Mouse (Mus musculus) mammary gland, adult 2 months (tissue): ENCODE data around the gene Nktr. TPM values are rescaled to one million over a fixed set of nuclear protein-coding genes. Genes with fewer than 3 reads are reported as not detected.

Source experiments
- polyA plus RNA-seq: library from polyadenylated mRNA; depleted of rRNA; stranded (reverse); fragments of >200 nt; gene quantifications from 2 replicates; pipeline ENCODE4 v1.2.3, GENCODE M21; 2012; ENCODE audit warnings: low replicate concordance; rRNA removed

Gene Nktr
- 41.7 and 70.3 TPM in 2 replicates for polyA plus RNA-seq

GRCm38 (mm10) chr9:121718792-121719318 lies at the start of gene Nktr:
Gene Nktr, plus strand, starts transcription at chr9:121719169.

DNA sequence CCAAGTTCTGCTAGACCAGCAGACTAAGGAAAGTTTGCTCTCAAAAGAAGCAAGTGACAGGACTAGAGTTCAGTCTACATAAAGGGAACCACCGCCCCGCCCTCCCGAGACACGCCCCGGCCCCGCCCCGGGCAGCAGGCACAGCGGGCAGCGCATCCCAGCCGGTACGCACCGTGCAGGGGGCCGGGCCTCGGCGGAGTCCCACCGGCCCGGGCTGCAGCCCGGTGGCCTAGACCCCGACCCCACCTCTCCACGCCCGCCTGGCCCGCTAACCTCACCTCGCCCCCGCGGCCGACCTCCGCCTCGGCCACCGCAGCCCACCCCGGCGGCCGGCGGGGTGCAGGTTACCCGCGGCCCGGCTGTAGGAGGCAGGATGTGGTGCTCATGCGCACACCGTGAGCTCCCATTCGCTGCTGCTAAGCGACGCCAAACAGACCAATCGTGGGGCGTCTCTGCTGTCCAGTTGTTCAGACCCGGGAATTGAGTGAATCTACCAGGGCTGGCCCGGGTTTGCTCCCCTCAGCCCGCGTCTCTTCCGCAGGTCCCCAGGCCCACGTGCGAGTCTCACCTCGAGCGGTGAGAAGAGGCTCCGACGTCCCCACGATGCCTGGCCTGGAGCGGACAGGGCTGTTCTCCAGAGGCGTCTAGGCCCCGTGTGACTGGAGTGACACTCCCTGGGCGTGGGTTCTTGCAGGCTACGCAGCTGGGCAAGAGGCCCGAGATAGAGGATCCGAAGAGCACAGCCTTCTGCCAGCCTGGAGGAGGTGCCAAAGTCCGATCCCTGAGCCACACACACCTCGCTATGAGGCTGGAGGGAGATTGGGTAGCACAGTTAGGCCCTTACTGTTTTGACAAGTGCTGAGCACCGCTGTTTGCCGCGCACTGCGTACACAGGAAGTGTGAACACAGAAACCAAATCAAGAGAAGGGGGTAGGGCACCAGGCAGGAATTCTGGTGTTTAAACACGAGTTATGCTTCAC lies 14.0 kb upstream of the Nktr start, which contains the start of gene Sec22c:
Sec22c (minus strand) TSS at position 845 of the 980 bp plus-strand sequence.

DNA sequence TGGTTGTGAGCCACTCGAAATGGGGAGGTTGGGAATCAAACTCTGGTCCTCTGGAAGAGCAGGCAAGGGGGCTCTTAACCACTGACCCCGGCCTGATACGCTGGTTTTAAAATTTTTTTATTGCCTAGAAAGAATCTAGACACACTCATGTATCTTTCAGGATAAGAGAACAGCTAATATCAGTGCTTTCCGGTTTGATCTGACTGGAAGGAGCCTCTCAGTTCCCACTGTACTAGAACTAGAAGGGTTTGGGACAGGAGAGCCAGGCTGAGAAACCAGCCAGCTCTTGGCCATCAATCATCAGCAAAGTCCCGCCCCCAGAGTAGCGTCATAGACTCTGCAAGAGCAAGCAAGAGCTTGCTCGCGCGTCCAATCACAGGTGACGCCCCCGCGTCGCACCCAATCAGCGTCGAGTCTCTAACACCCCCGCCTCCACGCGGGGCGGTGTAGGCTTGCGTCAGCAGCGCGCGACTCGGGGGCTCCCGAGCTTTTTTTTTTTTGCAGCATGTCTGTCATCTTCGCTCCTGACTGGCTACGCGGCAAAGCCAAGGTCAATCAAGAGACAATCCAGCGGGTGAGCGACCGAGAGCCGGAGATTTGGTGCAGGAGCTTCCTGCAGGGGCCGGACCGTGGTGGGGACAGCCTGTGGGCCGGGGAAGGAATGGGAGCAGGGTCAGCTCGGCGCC lies 8.9 kb upstream of the Nktr start, which contains the start of gene Ss18l2:
Ss18l2 (plus strand) TSS at position 432 of the 686 bp plus-strand sequence.

DNA sequence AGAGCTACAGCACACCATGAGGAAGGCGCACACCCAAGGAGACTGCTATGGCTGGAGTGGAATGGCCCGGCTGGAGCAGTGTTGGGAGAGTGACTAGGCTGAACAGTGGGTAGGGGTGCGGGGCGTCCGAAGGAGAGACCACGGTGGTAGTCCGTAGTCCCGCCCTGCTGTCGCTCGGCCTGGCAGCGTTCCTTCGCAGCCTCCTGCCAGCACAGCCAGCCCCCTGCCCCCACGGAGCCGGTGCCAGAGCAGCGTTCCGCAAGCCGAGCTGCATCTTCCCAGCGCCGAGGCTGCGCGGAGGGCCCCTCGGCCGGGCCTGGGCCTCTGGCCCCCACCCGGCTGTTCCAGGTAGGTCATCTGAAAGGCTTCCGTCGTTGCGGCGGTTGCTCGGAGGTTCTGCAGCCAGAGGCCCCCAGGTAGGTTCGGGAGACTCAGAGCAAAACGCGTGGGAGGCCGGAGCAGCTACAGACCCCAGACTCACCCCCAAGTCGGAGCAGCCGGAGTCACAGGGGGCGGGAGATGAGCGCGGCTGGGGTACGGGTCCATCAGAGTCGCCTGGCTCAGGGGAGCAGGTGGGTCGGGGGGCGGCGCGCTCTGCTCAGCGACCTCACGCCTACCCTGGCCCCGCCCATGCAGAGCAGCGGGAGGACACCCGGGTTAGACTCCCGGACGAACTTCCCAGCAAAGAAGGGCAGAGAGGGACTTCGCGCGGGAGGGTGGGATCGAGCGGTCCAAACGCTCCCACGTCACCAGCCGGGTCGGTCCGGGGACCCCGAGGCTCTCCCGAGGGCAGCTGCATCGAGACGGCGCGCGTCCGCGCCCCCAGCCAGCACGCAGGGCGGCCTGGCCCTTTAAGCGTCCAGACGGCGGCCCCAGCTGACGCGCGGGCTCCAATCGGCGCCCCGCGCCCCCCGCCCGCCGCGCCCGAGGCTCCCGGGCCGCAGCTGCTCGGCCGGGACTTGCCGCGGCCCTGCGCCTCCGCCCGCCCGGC lies 40.4 kb downstream of the Nktr start, which contains the start of gene Zfp651:
Zfp651 (plus strand) TSS at position 240 of the 991 bp plus-strand sequence.

DNA sequence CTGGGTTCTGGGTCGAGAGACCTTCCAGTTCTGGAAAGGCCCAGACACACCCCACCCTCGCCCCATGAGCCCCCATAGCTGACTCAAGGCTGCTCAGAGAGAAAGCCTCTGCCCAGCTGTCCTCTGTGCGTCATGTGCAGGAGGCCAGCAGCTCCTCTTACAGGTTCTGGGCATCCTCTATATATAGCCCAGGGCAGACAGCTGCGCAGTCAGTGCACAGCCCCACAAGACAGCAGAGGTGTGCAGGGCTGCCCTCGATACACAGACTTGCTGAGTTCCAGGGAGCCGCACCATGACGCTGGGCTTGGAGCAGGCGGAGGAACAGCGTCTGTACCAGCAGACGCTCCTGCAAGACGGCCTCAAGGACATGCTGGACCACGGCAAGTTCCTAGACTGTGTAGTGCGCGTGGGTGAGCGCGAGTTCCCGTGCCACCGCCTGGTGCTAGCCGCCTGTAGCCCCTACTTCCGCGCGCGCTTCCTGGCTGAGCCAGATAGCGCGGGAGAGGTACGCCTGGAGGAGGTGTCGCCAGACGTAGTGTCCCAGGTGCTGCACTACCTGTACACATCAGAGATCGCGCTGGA lies 58.6 kb downstream of the Nktr start, which contains the start of gene Klhl40:
Klhl40 (plus strand) TSS at position 124 of the 582 bp plus-strand sequence.

DNA sequence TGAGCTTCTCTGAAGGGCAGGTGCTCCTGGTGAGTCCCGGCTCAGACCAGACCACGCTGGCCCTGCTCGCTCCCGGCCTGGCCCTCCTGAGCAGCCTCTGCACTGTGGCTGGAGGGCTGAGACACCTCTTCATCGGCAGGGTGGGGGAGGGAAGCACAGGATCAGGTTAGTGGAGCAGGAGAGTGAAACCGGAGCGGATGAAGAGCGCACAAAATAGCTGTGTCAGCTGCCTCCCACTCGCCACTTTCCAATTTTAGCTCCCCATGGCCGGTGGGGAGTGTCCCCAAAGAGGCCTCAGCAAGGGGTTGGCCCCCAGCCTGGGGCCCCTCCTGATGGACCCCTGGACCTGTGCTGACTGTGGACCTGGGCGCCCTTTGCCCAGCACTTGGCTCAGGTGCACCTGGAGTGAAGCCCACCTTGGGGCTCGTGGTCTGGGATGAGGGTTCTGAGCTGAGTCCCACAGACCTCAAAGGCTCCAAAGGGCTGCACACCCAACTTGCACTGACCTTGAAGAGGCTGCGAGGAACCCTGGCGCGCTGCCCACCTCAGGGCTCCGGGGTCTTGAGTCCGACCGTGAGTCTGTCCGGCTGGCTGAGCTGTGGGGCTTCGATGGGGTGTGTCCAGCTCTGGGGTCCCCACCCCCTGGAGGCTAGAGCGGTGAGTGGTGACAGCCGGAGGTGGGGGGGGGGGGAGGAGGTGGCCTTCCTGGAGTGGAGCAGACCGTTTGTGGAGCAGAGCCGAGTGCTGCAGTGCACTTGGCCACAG lies 73.0 kb downstream of the Nktr start, which contains the start of gene Hhatl:
Hhatl (minus strand) TSS at position 751 of the 765 bp plus-strand sequence.

Other genes starting within 250 kb of the Nktr start
- 10.4 and 16.9 TPM in 2 replicates for gene Cck, start 223.5 kb upstream of the Nktr start, polyA plus RNA-seq
- gene Lyzl4, start 77.1 kb upstream of the Nktr start, polyA plus RNA-seq, result 0.75 and 2.3 TPM in 2 replicates
- 8.6 and 16.1 TPM in 2 replicates for gene Vipr1, start 76.5 kb upstream of the Nktr start, polyA plus RNA-seq
- gene Sec22c, start 13.7 kb upstream of the Nktr start, polyA plus RNA-seq, result 9.8 and 12.9 TPM in 2 replicates
- 20.8 and 39.2 TPM in 2 replicates for gene Ss18l2, start 8.8 kb upstream of the Nktr start, polyA plus RNA-seq
- 32.2 and 38.5 TPM in 2 replicates for gene Zfp651, start 40.2 kb downstream of the Nktr start, polyA plus RNA-seq
- gene Klhl40, start 58.4 kb downstream of the Nktr start, polyA plus RNA-seq, result 35.9 TPM in 1 of 2 replicates, not detected in the other
- 0.10 and 78.6 TPM in 2 replicates for gene Hhatl, start 73.3 kb downstream of the Nktr start, polyA plus RNA-seq
- 0.26 and 0.52 TPM in 2 replicates for gene Ccdc13, start 120.3 kb downstream of the Nktr start, polyA plus RNA-seq
- 10.6 and 27.1 TPM in 2 replicates for gene Higd1a, start 139.2 kb downstream of the Nktr start, polyA plus RNA-seq
- gene Ackr2, start 179.2 kb downstream of the Nktr start, polyA plus RNA-seq, result 9.3 and 16.2 TPM in 2 replicates
- gene Cyp8b1, start 197.1 kb downstream of the Nktr start, polyA plus RNA-seq, result 0.57 and 4.3 TPM in 2 replicates
- 2.4 and 3.1 TPM in 2 replicates for gene Fam198a, start 231.8 kb downstream of the Nktr start, polyA plus RNA-seq